Mouse (Mus musculus): ENCODE measurements around the gene Vwa7.
"Not testable (repeated sequence)": the region's sequence is repeated elsewhere in the genome, so short reads cannot be mapped to it uniquely, and the experiment has no call there.

Gene Vwa7

DNA sequence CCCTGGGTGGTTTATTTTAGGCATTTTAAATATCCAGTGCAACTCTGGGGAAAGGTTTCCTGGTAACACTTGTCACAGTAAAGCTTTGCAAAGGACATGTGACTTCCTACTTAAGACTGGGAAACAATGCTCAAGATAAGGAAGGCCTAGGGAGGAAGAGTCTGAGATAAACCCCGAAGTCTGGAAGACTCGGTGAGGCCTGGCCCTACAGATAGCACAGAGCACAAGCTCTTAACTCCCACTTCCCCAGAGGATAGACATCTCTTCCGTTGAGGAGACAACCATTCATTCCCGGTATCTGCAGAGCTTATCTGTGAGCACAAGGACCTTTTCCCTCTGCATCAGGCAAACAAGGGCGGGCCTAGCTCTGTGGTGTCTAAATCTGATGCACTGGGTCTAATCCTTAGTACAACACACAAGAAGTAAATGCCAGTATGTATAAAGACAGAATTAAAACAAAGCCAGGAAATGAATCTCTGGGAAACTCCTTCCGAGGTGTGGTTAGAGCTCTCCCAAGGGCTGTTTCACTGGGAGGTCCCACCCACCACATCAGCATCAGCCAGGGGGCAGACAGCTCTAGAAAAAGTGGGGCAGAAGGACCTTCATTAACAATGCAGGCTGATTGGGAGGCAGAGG lies 5.6 kb downstream of the Vwa7 start:
- DNase-seq (ENCODE audit: low spot score), result no peak

DNA sequence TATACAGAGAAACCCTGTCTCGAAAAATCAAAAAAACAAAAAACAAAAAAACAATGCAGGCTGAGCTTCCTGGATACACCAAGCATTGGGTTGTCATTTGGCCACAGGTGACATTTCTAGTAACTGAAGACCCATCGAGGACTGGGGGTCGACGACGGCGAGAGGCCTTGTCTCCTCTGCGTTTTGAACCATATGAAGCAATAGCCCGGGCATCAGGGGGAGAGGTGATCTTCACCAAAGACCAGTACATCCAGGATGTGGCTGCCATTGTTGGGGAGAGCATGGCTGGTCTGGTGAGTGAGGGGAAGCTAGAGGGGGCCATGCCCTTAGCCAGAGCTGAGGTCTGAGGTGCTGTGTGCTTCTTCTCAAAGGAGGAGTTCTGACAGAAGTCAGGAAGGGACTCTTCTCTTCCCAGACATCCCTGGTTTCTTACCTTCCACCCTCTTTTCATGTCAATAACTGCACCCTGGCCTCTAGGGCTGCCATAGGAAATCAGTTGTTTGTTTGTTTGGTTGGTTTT lies 6.2 kb downstream of the Vwa7 start:
- DNase-seq (ENCODE audit: low spot score), result no peak

DNA sequence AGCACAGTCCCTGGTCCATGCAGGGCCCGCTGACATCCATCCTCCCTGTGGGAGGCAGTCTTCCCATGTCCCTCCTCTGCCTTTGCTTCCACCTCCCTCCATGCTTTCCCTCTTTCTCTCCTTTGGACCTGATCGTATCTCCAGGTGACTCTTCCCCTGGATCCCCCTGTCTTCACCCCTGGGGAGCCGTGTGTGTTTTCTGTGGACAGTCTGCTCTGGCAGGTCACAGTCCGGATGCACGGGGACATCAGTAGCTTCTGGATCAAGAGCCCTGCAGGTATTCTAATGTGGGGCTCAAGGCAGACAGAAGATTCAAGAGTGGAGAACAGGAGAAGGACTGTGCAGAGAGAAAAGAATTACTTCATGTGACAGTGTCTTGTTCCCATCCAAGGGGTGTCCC lies 6.8 kb downstream of the Vwa7 start:
- no peak for DNase-seq (ENCODE audit: low spot score)

DNA sequence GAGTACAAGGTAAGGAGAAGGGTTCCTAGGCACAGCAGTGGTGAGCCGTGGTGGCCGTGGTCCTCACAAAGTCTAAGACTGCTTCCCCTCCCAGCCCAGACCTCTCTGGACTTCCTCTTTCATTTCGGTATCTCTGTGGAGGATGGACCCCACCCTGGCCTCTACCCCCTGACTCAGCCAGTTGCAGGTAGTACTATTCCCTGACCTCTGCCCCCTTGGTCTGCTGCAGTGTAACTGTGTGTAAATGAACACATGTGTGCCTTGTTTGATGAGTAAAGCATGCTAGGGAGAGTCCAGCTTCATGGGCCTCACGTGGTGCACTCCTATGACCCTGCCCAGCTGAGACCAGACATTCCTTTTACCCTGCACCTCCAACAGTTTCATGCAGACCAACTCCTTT lies 7.4 kb downstream of the Vwa7 start:
- no peak for DNase-seq (ENCODE audit: low spot score)

DNA sequence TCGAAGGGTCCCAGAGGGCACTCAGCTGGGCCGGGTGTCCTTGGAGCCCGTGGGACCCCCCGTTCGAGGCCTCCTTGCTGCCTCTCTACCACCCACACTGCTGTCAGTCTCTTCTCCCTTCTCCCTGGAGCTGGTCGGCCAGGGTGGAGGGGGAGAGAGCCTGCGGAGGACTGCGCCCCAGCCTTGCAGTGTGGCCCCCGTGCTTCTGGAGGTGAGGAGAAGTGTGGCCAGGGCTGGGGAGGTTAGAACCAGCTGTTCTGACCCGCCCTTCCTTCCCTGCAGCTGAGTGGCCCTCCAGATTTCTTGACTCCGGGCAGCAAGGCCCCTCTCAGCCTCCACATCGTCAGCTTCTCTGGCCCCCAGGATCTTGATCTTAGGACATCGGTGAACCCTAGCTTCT lies 7.9 kb downstream of the Vwa7 start:
- DNase-seq (ENCODE audit: low spot score), result no peak

DNA sequence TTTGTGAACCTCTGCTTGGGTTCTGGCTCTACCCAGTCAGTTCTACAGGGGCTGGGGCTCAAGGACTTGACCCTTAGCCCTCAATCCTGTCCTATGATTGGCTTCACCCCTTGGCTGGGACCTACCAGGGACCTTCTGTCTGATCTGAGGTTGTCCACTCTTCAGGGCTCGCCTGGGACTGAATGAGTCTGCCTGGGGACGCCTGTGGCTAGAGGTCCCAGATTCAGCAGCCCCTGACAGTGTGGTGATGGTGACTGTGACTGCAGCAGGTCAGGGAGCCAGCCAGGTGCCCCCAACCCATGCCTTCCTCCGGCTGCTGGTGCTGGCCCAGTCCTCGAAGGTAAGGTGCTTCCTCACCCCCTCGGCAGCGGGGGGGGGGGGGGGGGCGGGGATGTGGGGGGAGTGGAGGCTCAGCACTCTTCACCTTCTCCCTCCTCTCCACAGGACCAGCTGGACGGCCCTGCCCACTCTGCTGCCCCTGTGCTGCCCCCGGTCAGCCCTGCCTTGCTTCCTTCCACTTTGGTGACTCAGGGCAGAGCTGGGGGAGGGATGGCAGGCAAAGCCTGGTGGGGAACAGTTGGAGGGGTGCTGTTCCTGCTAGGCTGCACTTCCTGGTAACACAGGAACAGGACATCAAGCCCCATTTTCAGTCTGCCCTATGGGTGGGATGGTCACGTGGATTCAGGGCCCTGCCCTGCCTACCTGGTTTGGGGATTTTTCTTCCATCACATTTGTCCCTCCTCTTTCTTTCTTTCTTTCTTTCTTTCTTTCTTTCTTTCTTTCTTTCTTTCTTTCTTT lies 8.5 kb downstream of the Vwa7 start:
- DNase-seq (ENCODE audit: low spot score), result no peak

GRCm38 (mm10) chr17:35026206-35026605 lies 9.8 kb downstream of the Vwa7 start:
- DNase-seq (ENCODE audit: low spot score), result no peak

- DNase-seq (ENCODE audit: low spot score), result peak; percentile 77
These were observed 11.1 kb downstream of the Vwa7 start, which contains the start of gene Sapcd1 for GRCm38 (mm10) chr17:35027277-35028068. Gene Sapcd1 (minus strand): TSS chr17:35028016.

GRCm38 (mm10) chr17:35028315-35028714 lies 11.9 kb downstream of the Vwa7 start:
- no peak for DNase-seq (ENCODE audit: low spot score)

- no peak for DNase-seq (ENCODE audit: low spot score)
These were observed 13.5 kb downstream of the Vwa7 start for GRCm38 (mm10) chr17:35029691-35030532.

DNA sequence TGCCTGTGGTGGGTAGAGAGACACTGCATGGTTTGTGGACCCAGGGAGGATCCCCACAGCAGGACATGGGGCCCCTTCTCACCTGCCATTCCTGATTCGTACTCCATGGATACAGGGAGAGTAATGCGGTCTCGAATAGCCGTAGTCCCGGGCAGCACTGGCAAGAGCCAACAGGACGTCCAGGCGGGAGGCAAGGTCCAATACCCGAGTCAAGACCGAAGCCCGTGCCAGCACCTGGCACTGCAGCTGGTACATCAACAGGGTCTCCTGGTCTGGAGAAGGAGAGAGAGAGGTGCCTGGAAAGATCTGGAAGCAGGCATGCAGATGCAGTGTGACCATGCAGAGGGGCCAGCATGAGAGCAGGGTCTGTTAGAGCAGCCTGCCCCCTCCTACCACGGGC lies 14.9 kb downstream of the Vwa7 start:
- no peak for DNase-seq (ENCODE audit: low spot score)

DNA sequence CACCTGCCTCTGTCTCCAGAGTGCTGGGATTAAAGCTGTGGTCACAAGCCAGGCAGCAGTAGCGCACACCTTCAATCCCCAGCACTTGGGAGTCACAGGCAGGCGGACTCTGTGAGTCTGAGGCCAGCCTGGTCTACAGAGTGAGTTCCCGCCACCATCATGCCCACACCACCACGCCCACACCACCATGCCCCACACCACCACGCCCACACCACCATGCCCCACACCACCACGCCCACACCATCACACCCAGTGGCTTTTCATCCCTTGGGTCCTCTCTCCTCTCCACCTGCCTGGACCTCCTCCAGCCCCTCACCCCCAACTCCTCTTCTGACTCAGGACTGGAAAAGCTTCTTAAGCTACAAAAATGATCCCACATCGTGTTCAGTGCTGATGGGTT lies 15.5 kb downstream of the Vwa7 start:
- no peak for DNase-seq (ENCODE audit: low spot score)

- DNase-seq (ENCODE audit: low spot score), result no peak
These were observed 16.0 kb downstream of the Vwa7 start for GRCm38 (mm10) chr17:35032323-35032870.

DNA sequence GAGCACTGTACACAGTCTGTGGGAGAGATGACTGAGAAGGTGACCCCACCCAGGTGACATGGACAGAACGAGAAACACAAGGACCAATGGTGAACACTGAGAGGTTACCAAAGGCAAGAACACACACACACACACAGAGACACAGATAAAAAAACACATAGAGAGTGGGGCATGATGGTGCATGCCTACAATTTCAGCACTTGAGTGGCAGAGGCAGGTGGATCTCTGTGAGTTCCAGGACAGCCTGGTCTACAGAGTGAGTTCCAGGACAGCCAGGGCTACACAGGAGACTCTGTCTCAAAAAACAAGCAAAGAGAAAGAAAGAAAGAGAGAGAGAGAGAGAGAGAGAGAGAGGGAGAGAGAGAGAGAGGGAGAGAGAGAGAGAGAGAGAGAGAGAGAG lies 17.3 kb downstream of the Vwa7 start:
- DNase-seq (ENCODE audit: low spot score), result not testable (repeated sequence)

GRCm38 (mm10) chr17:35034896-35035295 lies 18.5 kb downstream of the Vwa7 start:
- no peak for DNase-seq (ENCODE audit: low spot score)

GRCm38 (mm10) chr17:35039121-35039873 lies 22.9 kb downstream of the Vwa7 start:
- no peak for DNase-seq (ENCODE audit: low spot score)

DNA sequence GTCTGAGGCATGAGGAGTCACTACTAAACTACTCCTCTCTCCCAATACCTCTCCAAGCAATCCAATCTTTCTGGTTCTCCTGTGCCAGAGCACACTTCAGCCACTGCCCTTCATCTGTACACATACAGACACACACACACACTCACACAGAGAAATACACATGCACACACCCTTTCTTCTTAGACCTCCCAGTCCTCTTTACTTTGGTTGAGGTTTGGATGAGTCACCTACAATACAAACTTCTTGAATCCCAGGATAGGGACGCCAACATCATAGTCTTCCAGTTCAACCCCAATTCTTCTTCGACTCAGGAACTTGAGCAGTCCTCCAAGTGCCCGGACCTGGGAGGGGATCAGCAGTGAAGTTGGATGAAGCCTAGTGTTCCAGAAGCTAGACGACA lies 27.4 kb downstream of the Vwa7 start:
- DNase-seq (ENCODE audit: low spot score), result no peak

GRCm38 (mm10) chr17:35044904-35045806 lies 28.8 kb downstream of the Vwa7 start:
- no peak for DNase-seq (ENCODE audit: low spot score)

DNA sequence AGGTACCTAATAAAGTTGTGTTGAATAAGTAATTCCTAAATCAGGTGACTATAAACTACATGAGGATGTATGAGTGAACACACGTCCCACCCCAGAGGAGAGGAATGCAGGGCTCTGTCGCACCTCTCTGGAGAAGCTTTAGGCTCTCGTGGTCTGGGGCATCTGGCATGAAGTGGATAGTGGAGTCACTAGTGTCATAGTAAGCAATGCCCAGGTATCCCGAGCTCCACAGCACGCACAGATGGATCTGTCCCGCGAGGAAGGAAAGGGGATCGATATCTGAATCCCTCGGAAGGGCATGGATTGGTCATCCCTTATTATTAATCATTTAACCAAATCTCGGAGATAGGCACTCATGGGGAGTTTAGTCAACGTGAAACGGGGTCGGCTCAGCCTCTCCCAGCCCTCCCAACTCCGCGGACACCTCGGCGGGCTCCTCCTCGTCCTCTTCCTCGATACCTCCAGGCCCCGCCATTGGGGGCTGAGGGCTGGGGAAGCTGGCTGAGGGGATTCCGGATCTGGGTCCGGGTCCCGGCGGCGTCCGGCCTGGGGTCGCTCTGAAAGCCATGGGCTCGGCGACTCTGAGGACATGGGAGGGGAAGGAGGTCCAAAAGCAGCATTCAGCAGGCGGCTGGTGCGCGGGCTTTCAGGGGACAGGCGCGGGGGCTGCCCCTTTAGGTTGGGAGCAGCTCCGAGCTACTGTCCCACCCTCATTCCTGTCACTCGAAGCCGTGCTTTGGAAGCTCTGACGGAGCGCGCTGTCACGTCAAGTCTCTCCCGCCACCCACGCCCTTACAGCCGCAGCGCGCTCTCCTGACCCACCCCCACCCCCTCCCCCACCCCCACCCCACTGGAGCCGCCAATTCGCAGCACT lies 29.7 kb downstream of the Vwa7 start:
- no peak for DNase-seq (ENCODE audit: low spot score)
